Mouse (Mus musculus): ENCODE measurements at regions not wholly inside any gene's neighbourhood (a gene's known extent, or its start where the extent isn't known, plus 50 kb on each side); places are given as distances from the start of the nearest gene placed in this dataset.
"Not testable (repeated sequence)": the region's sequence is repeated elsewhere in the genome, so short reads cannot be mapped to it uniquely, and the experiment has no call there.

GRCm38 (mm10) chr5:64585076-64585786 lies 218.0 kb upstream of the Klf3 start:
- no peak overlapping the region for H3K27ac ChIP-seq (replicated peaks)
- no peak overlapping the region for H3K4me2 ChIP-seq (replicated peaks)
- no peak overlapping the region for H3K9ac ChIP-seq (replicated peaks)
- no peaks in the 10 kb centered on the region for H3K27me3 ChIP-seq
- no peaks in the 10 kb centered on the region for H3K36me3 ChIP-seq
- 76% methylated on average over 6 of the region's 6 CpGs for WGBS
- no peak for ATAC-seq (replicated peaks)
- H3K9me3 ChIP-seq, result no peaks in the 10 kb centered on the region
- H3K4me1 ChIP-seq, result peaks cover 1% of the 10 kb centered on the region; the same call in 1 of the 2 replicates
- H3K4me3 ChIP-seq, result no peak overlapping the region

- Histone ChIP-seq H3K4me3 (no peak overlapping the region), H3K27ac (replicated peaks) (no peak overlapping the region), H3K27me3 (no peaks in the 10 kb centered on the region), H3K9ac (replicated peaks) (no peak overlapping the region), H3K36me3 (no peaks in the 10 kb centered on the region), H3K4me1 (no peaks in the 10 kb centered on the region), H3K4me2 (replicated peaks) (no peak overlapping the region), H3K9me3 (no peaks in the 10 kb centered on the region)
- WGBS, result 93% methylated on average over 6 of the region's 6 CpGs
- no peak for ATAC-seq (replicated peaks)
Measured at GRCm38 (mm10) chr5:64586316-64586715, 216.9 kb upstream of the Klf3 start.

GRCm38 (mm10) chr5:64586933-64587332 lies 216.3 kb upstream of the Klf3 start:
- WGBS, result 86% methylated on average over 3 of the region's 3 CpGs
- Histone ChIP-seq H3K9me3 (no peaks in the 10 kb centered on the region), H3K4me3 (no peak overlapping the region), H3K4me2 (replicated peaks) (no peak overlapping the region), H3K27me3 (no peaks in the 10 kb centered on the region), H3K9ac (replicated peaks) (no peak overlapping the region), H3K36me3 (no peaks in the 10 kb centered on the region), H3K27ac (replicated peaks) (no peak overlapping the region), H3K4me1 (no peaks in the 10 kb centered on the region)
- no peak for ATAC-seq (replicated peaks)

GRCm38 (mm10) chr5:64587895-64588738 lies 215.1 kb upstream of the Klf3 start:
- Histone ChIP-seq H3K9ac (replicated peaks) (no peak overlapping the region), H3K27me3 (no peaks in the 10 kb centered on the region), H3K4me1 (no peaks in the 10 kb centered on the region), H3K4me3 (no peak overlapping the region), H3K4me2 (replicated peaks) (no peak overlapping the region), H3K9me3 (no peaks in the 10 kb centered on the region), H3K27ac (replicated peaks) (no peak overlapping the region), H3K36me3 (no peaks in the 10 kb centered on the region)
- no peak for ATAC-seq (replicated peaks)
- 53% methylated on average over 8 of the region's 8 CpGs for whole genome bisulfite sequencing

- ATAC-seq (replicated peaks); H3K36me3 ChIP-seq; H3K9ac ChIP-seq (replicated peaks); H3K4me3 ChIP-seq; H3K4me1 ChIP-seq; H3K27ac ChIP-seq (replicated peaks); H3K27me3 ChIP-seq; H3K9me3 ChIP-seq; H3K4me2 ChIP-seq (replicated peaks): not testable (repeated sequence)
- WGBS, result 94% methylated on average over 8 of the region's 8 CpGs
Measured at GRCm38 (mm10) chr5:64588768-64589167, 214.4 kb upstream of the Klf3 start.

GRCm38 (mm10) chr5:64590036-64590435 lies 213.2 kb upstream of the Klf3 start:
- Histone ChIP-seq H3K4me2 (replicated peaks) (no peak overlapping the region), H3K27me3 (no peaks in the 10 kb centered on the region), H3K36me3 (no peaks in the 10 kb centered on the region), H3K9me3 (no peaks in the 10 kb centered on the region), H3K4me3 (no peak overlapping the region), H3K4me1 (0 out of 2 replicates have a peak, but pooled peaks cover under 1% of the 10 kb centered on the region), H3K9ac (replicated peaks) (no peak overlapping the region), H3K27ac (replicated peaks) (no peak overlapping the region)
- 77% methylated on average over 5 of the region's 5 CpGs for WGBS
- no peak for ATAC-seq (replicated peaks)

GRCm38 (mm10) chr5:64590747-64591146 lies 212.4 kb upstream of the Klf3 start:
- H3K9me3 ChIP-seq, result no peaks in the 10 kb centered on the region
- no peak overlapping the region for H3K9ac ChIP-seq (replicated peaks)
- no peak overlapping the region for H3K27ac ChIP-seq (replicated peaks)
- no peaks in the 10 kb centered on the region for H3K27me3 ChIP-seq
- no peaks in the 10 kb centered on the region for H3K36me3 ChIP-seq
- H3K4me1 ChIP-seq, result peaks cover 2% of the 10 kb centered on the region; the same call in 1 of the 2 replicates
- ATAC-seq (replicated peaks), result no peak
- WGBS, result 91% methylated on average over 1 of the region's 1 CpGs
- no peak overlapping the region for H3K4me3 ChIP-seq
- H3K4me2 ChIP-seq (replicated peaks), result no peak overlapping the region

- no peak overlapping the region for H3K9ac ChIP-seq (replicated peaks)
- H3K27ac ChIP-seq (replicated peaks), result no peak overlapping the region
- no peak overlapping the region for H3K4me3 ChIP-seq
- H3K4me2 ChIP-seq (replicated peaks), result no peak overlapping the region
- ATAC-seq (replicated peaks), result no peak
- 100% methylated on average over 2 of the region's 2 CpGs for WGBS
- H3K36me3 ChIP-seq, result no peaks in the 10 kb centered on the region
- peaks cover 2% of the 10 kb centered on the region; the same call in 1 of the 2 replicates for H3K4me1 ChIP-seq
- no peaks in the 10 kb centered on the region for H3K27me3 ChIP-seq
- no peaks in the 10 kb centered on the region for H3K9me3 ChIP-seq
Measured at GRCm38 (mm10) chr5:64591792-64592191, 211.4 kb upstream of the Klf3 start.

- Histone ChIP-seq H3K36me3 (no peaks in the 10 kb centered on the region), H3K9me3 (no peaks in the 10 kb centered on the region), H3K4me2 (replicated peaks) (no peak overlapping the region), H3K27ac (replicated peaks) (no peak overlapping the region), H3K27me3 (no peaks in the 10 kb centered on the region), H3K4me3 (no peak overlapping the region), H3K9ac (replicated peaks) (no peak overlapping the region), H3K4me1 (peaks cover 9% of the 10 kb centered on the region; the same call in 1 of the 2 replicates)
- ATAC-seq (replicated peaks), result 0 out of 2 replicates have a peak, but pooled peaks have one; percentile 23
- 61% methylated on average over 3 of the region's 3 CpGs for WGBS
Measured at GRCm38 (mm10) chr5:64595220-64595619, 208.0 kb upstream of the Klf3 start.

GRCm38 (mm10) chr5:64595751-64596344 lies 207.3 kb upstream of the Klf3 start:
- H3K27ac ChIP-seq (replicated peaks), result no peak overlapping the region
- no peak overlapping the region for H3K4me3 ChIP-seq
- peaks cover 13% of the 10 kb centered on the region; the same call in 1 of the 2 replicates for H3K4me1 ChIP-seq
- H3K27me3 ChIP-seq, result no peaks in the 10 kb centered on the region
- no peaks in the 10 kb centered on the region for H3K36me3 ChIP-seq
- H3K4me2 ChIP-seq (replicated peaks), result no peak overlapping the region
- no peak for ATAC-seq (replicated peaks)
- no peak overlapping the region for H3K9ac ChIP-seq (replicated peaks)
- H3K9me3 ChIP-seq, result no peaks in the 10 kb centered on the region
- 74% methylated on average over 17 of the region's 17 CpGs for WGBS

GRCm38 (mm10) chr5:64597021-64597420 lies 206.2 kb upstream of the Klf3 start:
- no peak overlapping the region for H3K4me2 ChIP-seq (replicated peaks)
- H3K4me1 ChIP-seq, result peaks cover 13% of the 10 kb centered on the region; the same call in 1 of the 2 replicates
- no peaks in the 10 kb centered on the region for H3K9me3 ChIP-seq
- no peaks in the 10 kb centered on the region for H3K36me3 ChIP-seq
- H3K4me3 ChIP-seq, result no peak overlapping the region
- no peaks in the 10 kb centered on the region for H3K27me3 ChIP-seq
- H3K9ac ChIP-seq (replicated peaks), result no peak overlapping the region
- no peak overlapping the region for H3K27ac ChIP-seq (replicated peaks)
- 79% methylated on average over 7 of the region's 7 CpGs for WGBS
- ATAC-seq (replicated peaks), result no peak

GRCm38 (mm10) chr5:64597451-64597850 lies 205.7 kb upstream of the Klf3 start:
- H3K27me3 ChIP-seq, result no peaks in the 10 kb centered on the region
- no peaks in the 10 kb centered on the region for H3K9me3 ChIP-seq
- H3K4me1 ChIP-seq, result peaks cover 13% of the 10 kb centered on the region; the same call in 1 of the 2 replicates
- H3K27ac ChIP-seq (replicated peaks), result no peak overlapping the region
- no peak overlapping the region for H3K4me2 ChIP-seq (replicated peaks)
- H3K4me3 ChIP-seq, result no peak overlapping the region
- ATAC-seq (replicated peaks), result no peak
- WGBS, result 70% methylated on average over 3 of the region's 3 CpGs
- H3K36me3 ChIP-seq, result no peaks in the 10 kb centered on the region
- no peak overlapping the region for H3K9ac ChIP-seq (replicated peaks)
